In genomic region chr5:138915068-138915467, GRCm38 (mm10) we compare ENCODE assay signal across 15 mouse cellular contexts.
"Had no signal": no experiment of that assay in that cellular context is flagged by ENCODE, and none has a peak within 500 bp of the region (broad histone marks: within the 10 kb centered on the region; RNA-seq: fewer than 3 reads in every experiment).

No protein-coding gene starts in this region.

- ATAC-seq: inflammation-experienced regulatory T-cells, adult 6 months; intestine, postnatal 0 days; liver, postnatal 0 days had no signal

- H3K9ac ChIP-seq: limb, embryonic 12.5 days; liver, embryonic 13.5 days; liver, postnatal 0 days; neural tube, embryonic 13.5 days; stomach, embryonic 15.5 days had no signal

- H3K36me3 ChIP-seq: limb, embryonic 12.5 days; liver, embryonic 13.5 days; neural tube, embryonic 13.5 days; stomach, embryonic 15.5 days had no signal

- H3K9me3 ChIP-seq: limb, embryonic 12.5 days; liver, embryonic 13.5 days; neural tube, embryonic 13.5 days; stomach, embryonic 15.5 days had no signal

- H3K4me1 ChIP-seq: liver, embryonic 13.5 days had no signal

- H3K4me3 ChIP-seq: limb, embryonic 12.5 days; liver, embryonic 13.5 days; neural tube, embryonic 13.5 days; stomach, embryonic 15.5 days had no signal

- H3K27ac ChIP-seq: limb, embryonic 12.5 days; liver, embryonic 13.5 days; neural tube, embryonic 13.5 days; stomach, embryonic 15.5 days had no signal

- H3K27me3 ChIP-seq: limb, embryonic 12.5 days; liver, embryonic 13.5 days; neural tube, embryonic 13.5 days; stomach, embryonic 15.5 days had no signal

- DNase-seq: layer of hippocampus, adult 9-11 months; layer of hippocampus, postnatal 36 days; liver; liver, embryonic 13.5 days; liver, postnatal 0 days; midbrain, embryonic 14.5 days; retina, postnatal 1 day; right cerebral cortex, postnatal 4 days; thymus, adult 2 months; thymus, postnatal 36 days had no signal

- H3K4me2 ChIP-seq: limb, embryonic 12.5 days; liver, embryonic 13.5 days; neural tube, embryonic 13.5 days; stomach, embryonic 15.5 days had no signal
